Mouse (Mus musculus) liver, embryonic 13.5 days (tissue): ENCODE measurements around the gene Slc16a14. TPM values are rescaled to one million over a fixed set of nuclear protein-coding genes. Genes with fewer than 3 reads are reported as not detected.
A peak's percentile ranks its signal among the peaks of the same experiment; 100 is the strongest.

Experiments used
- ATAC-seq: fragments of 200-750 bp; cut with Nextera tagmentation; 2 replicates; pipeline ENCODE4 v1.8.0; 2017; ENCODE audit warnings: low read depth, mild to moderate bottlenecking, moderate number of reproducible peaks, moderate library complexity
- DNase-seq: peaks from one replicate; pipeline ENCODE4 v3.0.0; 2022
- H3K27ac ChIP-seq: fragments of 300-500 bp; sonication (generic); 2 replicates; pipeline ENCODE4 v1.5.1; 2015; ENCODE audit warnings: moderate library complexity, mild to moderate bottlenecking, inconsistent platforms
- H3K27me3 ChIP-seq: fragments of 300-500 bp; sonication (generic); 2 replicates; pipeline ENCODE4 v1.6.1; 2015; ENCODE audit warnings: mild to moderate bottlenecking, inconsistent platforms
- H3K36me3 ChIP-seq: fragments of 300-500 bp; sonication (generic); 2 replicates; pipeline ENCODE4 v1.6.1; 2015; ENCODE audit warnings: mild to moderate bottlenecking, inconsistent platforms
- H3K4me1 ChIP-seq: fragments of 300-500 bp; sonication (generic); replicated peaks from 2 replicates; pipeline ENCODE4 v1.6.1; 2015; ENCODE audit warnings: inconsistent platforms
- H3K4me2 ChIP-seq: fragments of 300-500 bp; sonication (generic); 2 replicates; pipeline ENCODE4 v1.6.1; 2015; ENCODE audit warnings: inconsistent platforms, mild to moderate bottlenecking, moderate library complexity
- H3K4me3 ChIP-seq: fragments of 300-500 bp; sonication (generic); replicated peaks from 2 replicates; pipeline ENCODE4 v1.5.1; 2015; ENCODE audit warnings: mild to moderate bottlenecking, inconsistent platforms
- H3K9ac ChIP-seq: fragments of 300-500 bp; sonication (generic); 2 replicates; pipeline ENCODE4 v1.6.1; 2015; ENCODE audit warnings: mild to moderate bottlenecking, inconsistent platforms
- H3K9me3 ChIP-seq: fragments of 300-500 bp; sonication (generic); replicated peaks from 2 replicates; pipeline ENCODE4 v1.6.1; 2016; ENCODE audit warnings: inconsistent platforms
- WGBS: fragments of 180-500 bp; shearing (Covaris S2); methylation state at CpG from one replicate; pipeline ENCODE4 v1.1.7; 2015; ENCODE audit not compliant: insufficient replicate concordance; 5-methylcytosine and 5-hydroxymethylcytosine counted together
- polyA plus RNA-seq: library from polyadenylated mRNA; unstranded; fragments of >200 nt; fragmentation: Nextera tagmentation; extraction: Ambion mirVana; gene quantifications from 2 replicates; pipeline ENCODE4 v1.2.1, GENCODE M21; 2015

Gene Slc16a14
- polyA plus RNA-seq, 1 experiment from 2014 or later: 0.02 TPM

GRCm38 (mm10) chr1:84866231-84866630, 68.7 kb downstream of the Slc16a14 start:
- DNase-seq (no peak), ATAC-seq (no peak)
- 81% methylated on average over 6 of the region's 6 CpGs for WGBS
- H3K36me3 ChIP-seq: no peaks in the 10 kb centered on the region
- H3K9me3 ChIP-seq: no peaks in the 10 kb centered on the region
- no peak overlapping the region for H3K4me2 ChIP-seq
- no peak overlapping the region for H3K4me3 ChIP-seq
- H3K27ac ChIP-seq: no peak overlapping the region
- H3K4me1 ChIP-seq: peaks cover 24% of the 10 kb centered on the region
- no peaks in the 10 kb centered on the region for H3K27me3 ChIP-seq
- H3K9ac ChIP-seq: no peak overlapping the region

- peaks cover 35% of the 10 kb centered on the region for H3K4me1 ChIP-seq
- no peak overlapping the region for H3K27ac ChIP-seq
- H3K9me3 ChIP-seq: no peaks in the 10 kb centered on the region
- H3K4me2 ChIP-seq: no peak overlapping the region
- H3K36me3 ChIP-seq: no peaks in the 10 kb centered on the region
- no peak overlapping the region for H3K4me3 ChIP-seq
- H3K9ac ChIP-seq: no peak overlapping the region
- 41% methylated on average over 2 of the region's 2 CpGs for WGBS
- no peak for DNase-seq
- no peak for ATAC-seq
- no peaks in the 10 kb centered on the region for H3K27me3 ChIP-seq
Measured at GRCm38 (mm10) chr1:84864645-84865044, 70.3 kb downstream of the Slc16a14 start.

- DNase-seq: no peak
- Histone ChIP-seq H3K4me1 (peaks cover 28% of the 10 kb centered on the region), H3K4me2 (no peak overlapping the region), H3K36me3 (no peaks in the 10 kb centered on the region), H3K27ac (peak overlapping the region; percentile 55), H3K4me3 (no peak overlapping the region), H3K9ac (no peak overlapping the region), H3K27me3 (no peaks in the 10 kb centered on the region), H3K9me3 (no peaks in the 10 kb centered on the region)
- ATAC-seq: no peak
- 66% methylated on average over 1 of the region's 1 CpGs for WGBS
Measured at GRCm38 (mm10) chr1:84861255-84861630, 73.7 kb downstream of the Slc16a14 start.

- Histone ChIP-seq H3K27me3 (no peaks in the 10 kb centered on the region), H3K9me3 (no peaks in the 10 kb centered on the region), H3K4me2 (peak overlapping the region; percentile 21; the same call in 1 of the 2 replicates), H3K9ac (0 out of 2 replicates have a peak overlapping the region, but pooled peaks have one; percentile 18), H3K36me3 (no peaks in the 10 kb centered on the region), H3K4me1 (peaks cover 28% of the 10 kb centered on the region), H3K27ac (peak overlapping the region; percentile 55), H3K4me3 (no peak overlapping the region)
- WGBS: 51% methylated on average over 10 of the region's 10 CpGs
- DNase-seq (peak; percentile 22), ATAC-seq (peak; percentile 81)
Measured at GRCm38 (mm10) chr1:84860360-84861254, 74.3 kb downstream of the Slc16a14 start.

- ATAC-seq: no peak
- H3K27ac ChIP-seq: no peak overlapping the region
- H3K4me3 ChIP-seq: no peak overlapping the region
- peaks cover 30% of the 10 kb centered on the region for H3K4me1 ChIP-seq
- DNase-seq: no peak
- H3K27me3 ChIP-seq: no peaks in the 10 kb centered on the region
- H3K4me2 ChIP-seq: no peak overlapping the region
- H3K36me3 ChIP-seq: no peaks in the 10 kb centered on the region
- H3K9me3 ChIP-seq: no peaks in the 10 kb centered on the region
- WGBS: 60% methylated on average over 6 of the region's 6 CpGs
- H3K9ac ChIP-seq: no peak overlapping the region
Measured at GRCm38 (mm10) chr1:84859597-84859996, 75.3 kb downstream of the Slc16a14 start.

Other genes starting within 250 kb of the Slc16a14 start
- 0.24 and 0.36 TPM in 2 replicates for gene Dner, start 238.9 kb downstream of the Slc16a14 start, polyA plus RNA-seq
- gene Fbxo36, start 95.3 kb downstream of the Slc16a14 start, polyA plus RNA-seq: 8.1 and 8.6 TPM in 2 replicates
- gene Trip12, start 94.6 kb downstream of the Slc16a14 start, polyA plus RNA-seq: 29.6 and 48.1 TPM in 2 replicates
- gene Gm10553, start 165.0 kb upstream of the Slc16a14 start, polyA plus RNA-seq: not detected in 2 replicates
- 0.12 TPM in 1 of 2 replicates, not detected in the other for gene A530032D15Rik, start 174.7 kb upstream of the Slc16a14 start, polyA plus RNA-seq